Mouse (Mus musculus): ENCODE measurements at regions not wholly inside any gene's neighbourhood (a gene's known extent, or its start where the extent isn't known, plus 50 kb on each side); places are given as distances from the start of the nearest gene placed in this dataset.
"Not testable (repeated sequence)": the region's sequence is repeated elsewhere in the genome, so short reads cannot be mapped to it uniquely, and the experiment has no call there.

DNA sequence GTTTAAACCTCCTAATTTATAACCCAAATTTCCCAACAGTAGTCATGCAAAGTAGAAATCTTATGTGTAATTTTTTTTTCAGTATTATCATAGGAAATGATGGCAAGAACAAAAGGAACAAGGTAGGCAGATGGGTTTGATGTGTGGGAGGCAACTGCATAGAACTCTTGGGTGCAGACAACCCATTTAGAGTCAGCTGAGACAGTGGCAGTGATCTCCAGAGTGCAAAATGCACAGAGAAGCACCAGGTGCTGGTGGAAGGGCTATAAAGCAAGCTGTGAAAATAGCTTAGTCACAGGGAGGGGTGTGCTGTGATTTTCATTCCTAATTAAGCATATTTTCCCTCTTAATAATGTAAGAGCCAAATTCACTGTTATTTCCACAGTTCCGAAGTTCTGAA lies 130.5 kb downstream of the Car2 start:
- peak; percentile 21 to 34 for DNase-seq (ENCODE audit: low spot score in 2 of 2)

DNA sequence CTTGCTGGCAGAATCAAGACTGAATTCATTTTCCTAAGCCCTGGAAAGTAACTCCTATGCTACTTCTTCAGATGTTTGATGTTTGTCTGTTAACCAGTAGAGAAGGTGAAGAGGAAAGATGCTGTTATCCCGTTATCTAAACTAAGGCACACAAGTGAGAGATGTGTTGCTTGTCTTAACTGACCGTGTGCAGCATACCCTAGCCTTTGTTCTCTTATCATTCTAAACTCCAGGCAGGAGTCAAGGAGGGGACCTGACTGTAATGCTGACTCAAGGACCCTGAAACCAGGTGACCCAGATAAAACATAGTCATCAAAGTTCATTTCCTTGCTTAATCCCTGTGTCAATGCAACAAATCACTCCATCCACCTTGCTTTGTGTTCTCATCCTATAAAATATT lies 136.7 kb downstream of the Car2 start:
- no peak for DNase-seq (ENCODE audit: low spot score in 2 of 2)

DNA sequence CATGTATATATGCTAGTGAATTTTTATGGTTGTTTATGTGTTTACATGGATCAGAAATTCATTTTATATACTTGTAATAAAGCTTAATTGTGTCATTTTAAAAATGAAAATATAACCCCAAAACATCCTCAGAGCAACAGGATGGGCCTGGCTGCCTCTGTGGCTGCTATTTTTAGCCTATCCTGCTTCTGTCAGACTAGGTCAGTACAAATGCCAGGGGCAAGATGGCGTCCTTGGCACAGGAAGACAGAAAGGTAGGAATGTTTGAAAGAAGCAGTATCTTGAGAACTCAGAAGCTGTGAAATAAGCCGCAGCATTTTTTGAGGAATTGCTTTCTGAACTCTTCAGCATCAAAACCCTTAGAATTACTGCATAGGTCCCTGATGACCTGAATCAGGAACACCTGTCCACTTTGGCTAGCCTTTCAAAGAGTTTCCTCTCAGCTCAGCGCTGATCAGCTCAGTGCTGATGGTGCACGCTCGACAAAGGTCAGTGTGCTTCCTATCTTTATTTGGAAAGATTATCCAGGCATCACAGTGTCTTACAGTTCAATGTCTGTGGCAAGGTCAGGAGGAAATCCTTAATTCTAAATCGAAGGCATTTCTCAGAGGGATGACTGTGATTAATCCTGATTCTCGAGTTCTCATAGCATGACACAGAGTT lies 154.9 kb downstream of the Car2 start:
- DNase-seq (ENCODE audit: low spot score in 2 of 2) = no peak

DNA sequence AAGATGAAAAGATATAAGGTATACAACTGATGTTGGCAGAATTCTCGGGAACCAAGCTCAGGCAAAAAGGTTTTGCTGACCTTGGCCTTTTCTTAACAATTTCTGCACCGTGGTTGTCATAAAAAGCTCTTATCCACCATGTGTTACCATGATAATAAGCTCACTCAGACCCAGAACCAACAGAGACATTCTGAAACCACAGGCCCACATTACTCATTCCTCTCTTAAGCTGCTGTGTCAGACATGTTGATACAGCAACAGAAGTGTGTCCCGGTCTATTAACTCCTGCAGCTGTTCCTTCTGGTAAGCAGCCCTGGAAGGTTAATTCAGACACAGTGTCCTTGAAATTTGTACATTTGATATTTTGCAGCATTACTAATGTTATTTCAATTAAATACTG lies 167.9 kb downstream of the Car2 start:
- DNase-seq (ENCODE audit: low spot score in 2 of 2) = no peak

DNA sequence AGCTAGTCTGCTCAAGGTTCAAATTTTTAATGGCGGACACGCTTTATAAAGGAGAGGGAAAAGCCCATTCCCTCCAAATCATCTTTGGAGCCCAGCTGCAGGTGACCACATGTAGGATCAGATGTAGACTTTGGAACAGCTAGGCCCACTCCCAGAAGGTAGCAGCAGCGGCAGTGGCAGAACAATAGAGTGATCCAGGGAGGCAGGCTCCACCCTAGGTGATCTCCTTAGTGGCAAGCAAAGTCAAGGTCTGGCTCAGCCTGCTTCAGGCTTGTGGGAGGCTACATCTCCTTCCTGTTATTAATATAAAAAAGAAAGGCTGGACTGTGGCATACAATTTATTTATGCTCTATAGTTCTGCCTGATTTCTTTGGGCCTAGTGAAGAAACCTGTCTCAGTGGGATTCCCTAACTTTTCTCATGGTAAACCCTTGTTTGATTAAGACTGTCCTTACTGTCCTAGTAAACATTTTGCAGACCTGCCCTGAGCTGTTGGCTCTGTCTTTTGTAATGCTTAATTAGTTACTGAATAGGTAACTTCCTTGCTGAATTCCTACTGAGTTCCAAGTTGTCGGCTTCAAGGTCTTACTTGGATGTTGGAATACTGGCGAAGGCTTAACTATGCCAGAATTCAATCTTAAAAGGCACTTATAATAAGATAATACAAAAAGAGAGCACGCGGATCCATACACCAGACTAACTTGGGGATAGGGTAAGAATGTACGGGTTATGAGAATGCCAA lies 169.6 kb downstream of the Car2 start:
- DNase-seq (ENCODE audit: low spot score in 2 of 2) = not testable (repeated sequence)

DNA sequence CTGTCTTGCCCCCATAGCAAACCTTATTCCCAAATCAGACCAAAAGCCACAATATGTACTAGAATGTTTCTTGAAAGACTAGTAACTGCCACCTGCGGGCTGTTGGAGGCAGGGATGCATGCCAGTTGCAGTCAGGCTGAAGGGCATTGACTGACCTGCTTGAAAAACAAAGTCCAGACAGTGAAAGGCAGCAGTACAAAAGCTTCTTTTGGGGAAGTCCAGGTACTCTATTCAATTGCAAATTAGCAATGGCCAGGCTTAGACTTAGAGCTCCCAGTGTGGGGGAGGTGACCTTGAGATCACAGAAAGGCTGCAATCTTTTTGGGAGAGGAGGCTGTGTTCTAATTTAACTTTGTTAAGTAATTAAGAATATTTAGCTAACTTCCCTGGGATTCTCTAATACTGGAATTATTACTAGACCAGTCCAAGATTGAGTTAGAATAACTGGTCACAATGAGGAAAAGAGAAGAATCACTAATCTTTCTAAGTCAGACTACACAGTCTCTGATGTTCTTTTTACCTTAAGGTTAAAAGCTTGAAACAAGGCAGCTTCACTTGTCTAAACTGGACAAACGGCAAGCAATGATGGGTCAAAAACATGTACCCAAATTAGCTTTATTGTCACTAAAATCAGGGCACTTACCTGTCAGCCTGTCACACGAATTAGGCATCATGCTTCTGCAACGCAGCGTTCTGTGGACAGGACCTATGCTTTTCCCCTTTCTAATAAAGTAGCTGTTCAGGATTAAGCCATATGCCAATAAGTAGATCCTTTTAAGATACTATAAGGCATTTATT lies 170.9 kb downstream of the Car2 start:
- DNase-seq (ENCODE audit: low spot score in 2 of 2) = not testable (repeated sequence)

DNA sequence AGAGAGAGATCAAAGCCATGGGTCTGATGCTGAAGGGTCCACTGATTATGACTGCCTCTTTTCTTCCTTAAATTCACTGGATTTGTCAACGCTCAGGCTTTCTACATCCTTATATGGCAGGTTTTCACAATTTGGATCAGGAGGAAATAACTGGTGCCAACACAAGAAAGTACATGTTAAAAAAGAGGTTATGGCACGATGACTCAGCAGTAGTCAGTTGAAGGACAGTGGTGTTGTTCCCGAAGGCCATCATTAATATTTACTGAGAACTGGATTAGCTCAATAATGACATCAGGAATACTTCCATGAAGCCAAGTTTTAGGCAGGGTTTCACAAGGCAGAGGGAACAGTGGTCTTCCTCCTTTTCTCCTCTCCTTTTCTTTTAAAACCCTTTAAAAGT lies 179.6 kb downstream of the Car2 start:
- DNase-seq (ENCODE audit: low spot score in 2 of 2) = no peak

DNA sequence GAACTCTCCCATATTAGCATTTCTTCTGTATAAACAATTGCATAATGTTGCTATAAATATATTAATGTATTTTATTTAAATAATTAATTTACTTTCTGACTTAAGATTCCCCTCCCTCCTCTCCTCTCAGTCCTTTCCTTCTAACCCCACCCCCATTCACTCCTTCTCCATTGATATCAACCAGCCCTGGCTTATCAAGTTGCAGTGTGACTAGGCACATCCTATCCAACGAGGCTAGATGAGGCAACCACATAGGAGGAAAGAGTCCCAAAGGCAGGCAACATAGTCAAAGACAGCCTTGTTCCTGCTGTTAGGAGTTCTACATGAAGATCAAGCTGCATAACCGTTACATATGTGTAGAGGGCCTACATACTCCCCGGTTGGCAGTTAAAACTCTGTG lies 182.2 kb downstream of the Car2 start:
- no peak for DNase-seq (ENCODE audit: low spot score in 2 of 2)

DNA sequence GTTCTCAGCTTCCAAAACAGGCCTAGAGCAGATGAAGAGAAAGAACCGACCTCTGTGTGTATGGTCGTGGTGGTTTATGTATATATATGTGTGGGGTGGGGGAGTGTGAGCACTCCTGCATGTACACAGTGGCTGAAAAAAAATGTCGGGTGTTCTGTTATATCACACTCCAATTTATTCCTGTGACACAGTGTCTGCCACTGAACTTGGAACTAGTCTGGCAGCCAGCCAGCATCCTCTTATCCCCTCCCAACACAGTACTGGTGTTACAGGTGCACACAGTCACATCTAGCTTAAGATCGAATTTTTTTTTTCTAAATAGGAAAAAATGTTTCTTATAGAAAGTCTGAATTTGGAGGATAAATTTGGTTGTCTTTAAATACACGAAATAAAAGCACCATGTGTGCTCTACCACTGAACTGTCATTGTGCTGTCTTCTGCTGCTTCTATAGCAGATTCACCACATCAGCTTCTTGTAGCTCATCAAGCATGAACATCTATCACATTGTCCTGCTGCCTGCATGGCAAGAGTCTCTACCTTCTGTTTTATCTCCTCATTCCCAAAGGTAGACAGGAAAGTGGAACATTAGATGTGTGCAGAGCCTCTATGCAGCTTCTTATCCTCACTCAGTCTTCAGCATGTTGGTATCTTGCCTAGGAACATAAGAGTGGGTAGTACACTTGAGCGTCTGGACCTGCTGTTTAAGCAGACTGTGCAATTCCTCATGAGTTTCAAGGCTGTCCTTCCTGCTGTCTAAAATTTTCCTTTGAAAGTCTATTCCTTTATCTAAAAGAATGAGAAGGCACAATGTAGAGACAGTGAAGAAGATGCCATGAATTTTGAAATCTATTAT lies 185.2 kb downstream of the Car2 start:
- DNase-seq (ENCODE audit: low spot score in 2 of 2) = peak in 1 of 2 experiments; percentile 6

DNA sequence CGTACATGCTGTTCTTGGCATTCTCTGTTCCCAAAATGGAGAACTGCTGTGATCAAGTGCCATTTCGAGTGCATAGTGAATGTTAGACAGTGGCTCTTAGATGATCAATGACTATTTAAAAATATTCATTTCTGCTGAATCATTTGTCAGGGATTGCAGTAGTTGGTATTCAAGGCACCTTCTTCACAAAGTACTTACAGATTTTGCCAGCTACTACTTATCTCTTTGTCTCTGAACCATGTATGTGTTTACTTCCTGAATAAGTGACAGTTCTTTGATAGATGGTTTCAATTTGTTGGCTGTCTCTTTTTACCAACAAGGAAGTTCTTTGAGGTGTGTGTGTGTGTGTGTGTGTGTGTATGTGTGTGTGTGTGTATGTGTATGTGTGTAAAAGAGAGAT lies 187.3 kb downstream of the Car2 start:
- no peak for DNase-seq (ENCODE audit: low spot score in 2 of 2)

DNA sequence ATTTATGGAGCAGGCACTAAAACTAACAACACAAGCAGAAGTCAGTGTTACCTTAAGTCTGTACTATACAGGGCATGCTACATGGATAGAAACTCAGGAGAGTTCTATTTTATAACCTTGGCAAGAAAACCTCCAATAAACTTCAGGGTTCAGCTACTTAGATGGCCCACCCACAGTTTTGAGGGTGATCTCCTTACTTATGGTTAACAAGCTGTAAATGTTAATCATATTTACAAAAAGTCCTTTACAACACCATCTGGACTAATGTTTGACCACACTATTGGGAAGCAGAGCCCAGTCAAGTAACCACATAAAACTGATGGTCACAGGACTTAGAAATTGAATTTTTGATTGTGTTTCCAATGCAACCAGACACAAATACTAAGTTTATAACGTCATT lies 187.8 kb downstream of the Car2 start:
- no peak for DNase-seq (ENCODE audit: low spot score in 2 of 2)

DNA sequence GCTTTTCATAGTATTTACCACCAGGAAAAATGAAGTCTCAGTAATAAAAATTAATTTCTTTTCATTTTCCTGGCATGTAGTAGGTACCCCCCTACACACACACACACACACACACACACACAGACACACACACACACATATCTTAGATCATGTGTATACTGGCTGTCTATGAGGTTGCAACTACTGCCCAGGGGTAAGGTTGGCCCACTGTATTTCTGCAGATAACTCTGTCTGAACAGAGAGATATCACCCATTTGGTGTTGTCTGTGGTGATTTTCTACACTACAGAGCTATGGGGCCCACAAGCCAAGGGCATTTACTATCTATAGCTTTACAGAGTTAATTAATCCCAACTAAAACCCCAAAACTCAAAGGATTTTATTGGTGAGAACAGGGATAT lies 188.9 kb downstream of the Car2 start:
- DNase-seq (ENCODE audit: low spot score in 2 of 2) = no peak

DNA sequence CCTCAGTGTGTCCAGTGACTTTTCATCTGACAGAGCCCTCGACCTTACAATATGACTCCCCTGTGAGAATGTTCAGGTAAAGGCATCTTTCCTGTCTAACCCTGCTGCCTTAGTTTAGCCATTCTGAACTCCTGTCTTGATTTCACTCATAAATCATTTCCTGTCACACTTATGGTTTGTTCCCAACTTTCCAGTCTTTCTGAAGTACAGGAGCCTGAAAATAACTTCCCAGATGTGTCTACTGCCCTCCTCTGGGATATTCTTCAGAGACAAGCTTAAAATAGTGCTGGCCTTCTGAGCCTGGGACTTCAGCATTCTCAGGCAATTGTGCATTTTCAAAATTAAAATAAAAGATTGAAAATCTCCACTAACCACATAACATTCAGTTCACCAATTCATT lies 204.1 kb downstream of the Car2 start:
- DNase-seq (ENCODE audit: low spot score in 2 of 2) = no peak

DNA sequence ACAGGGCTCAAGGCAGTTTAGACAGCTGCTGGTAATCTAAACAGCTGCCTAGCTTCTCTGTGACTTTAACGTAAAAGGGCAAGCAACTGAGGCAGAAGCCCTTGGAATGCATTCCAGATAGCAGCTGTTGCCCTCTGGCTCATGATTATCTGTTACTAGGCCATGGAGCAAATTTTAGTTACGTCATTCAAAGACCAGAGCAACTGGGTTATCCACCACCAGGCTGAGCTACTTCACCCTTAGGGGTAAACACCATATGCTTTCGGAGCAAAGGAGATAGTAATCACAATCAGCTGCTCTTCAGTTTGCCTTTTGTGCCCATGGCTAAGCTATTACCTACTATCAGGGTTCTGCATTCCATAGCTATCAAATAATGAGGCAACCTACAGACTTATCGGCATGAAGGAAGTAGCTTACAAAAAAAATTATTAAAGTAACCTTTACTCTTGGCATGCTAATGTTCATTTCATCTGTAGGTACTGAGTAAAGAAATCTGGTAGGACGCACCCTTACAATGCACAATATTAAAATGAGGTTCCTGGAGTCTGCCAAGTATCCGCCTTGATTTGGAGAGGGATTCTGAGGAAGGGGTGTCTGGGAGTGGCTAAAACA lies 212.2 kb downstream of the Car2 start:
- DNase-seq (ENCODE audit: low spot score in 2 of 2) = no peak

DNA sequence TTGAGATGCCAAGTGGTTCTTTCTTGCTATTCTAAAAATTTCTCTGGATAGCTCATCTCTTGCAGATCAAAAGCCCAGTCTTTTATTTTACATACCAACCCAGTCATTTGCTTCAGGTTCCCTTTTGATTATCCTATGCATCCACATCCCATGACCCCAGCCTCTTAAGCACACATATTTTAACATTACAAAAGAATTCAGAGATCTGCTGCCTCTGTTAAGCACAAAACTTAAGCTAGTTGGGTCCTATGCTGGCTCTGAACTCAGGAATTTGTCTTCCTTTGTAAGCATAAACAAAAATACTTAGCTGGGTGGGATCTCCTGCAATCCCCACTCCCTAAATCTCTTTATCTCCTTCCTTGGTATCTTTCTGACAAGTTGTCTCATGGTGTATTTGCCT lies 212.9 kb downstream of the Car2 start:
- no peak for DNase-seq (ENCODE audit: low spot score in 2 of 2)

DNA sequence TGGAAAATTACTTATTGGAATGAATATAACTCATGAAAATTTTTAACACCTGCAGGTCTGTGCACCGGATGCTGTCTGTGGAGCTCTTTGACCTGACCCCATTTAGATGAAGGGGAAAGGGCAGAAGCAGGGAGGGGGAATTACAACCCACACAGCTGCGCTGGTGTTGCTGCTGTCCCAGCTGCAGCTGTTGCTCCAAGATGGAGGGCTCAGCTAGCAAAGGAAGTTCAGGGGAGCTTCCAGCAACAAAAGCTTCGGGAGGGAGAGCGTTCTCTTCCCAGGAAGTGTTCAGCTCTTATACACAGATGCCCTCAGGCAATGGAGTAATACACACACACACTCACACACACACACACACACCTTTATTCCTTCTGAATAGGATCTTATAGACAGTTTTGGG lies 219.6 kb downstream of the Car2 start:
- no peak for DNase-seq (ENCODE audit: low spot score in 2 of 2)

DNA sequence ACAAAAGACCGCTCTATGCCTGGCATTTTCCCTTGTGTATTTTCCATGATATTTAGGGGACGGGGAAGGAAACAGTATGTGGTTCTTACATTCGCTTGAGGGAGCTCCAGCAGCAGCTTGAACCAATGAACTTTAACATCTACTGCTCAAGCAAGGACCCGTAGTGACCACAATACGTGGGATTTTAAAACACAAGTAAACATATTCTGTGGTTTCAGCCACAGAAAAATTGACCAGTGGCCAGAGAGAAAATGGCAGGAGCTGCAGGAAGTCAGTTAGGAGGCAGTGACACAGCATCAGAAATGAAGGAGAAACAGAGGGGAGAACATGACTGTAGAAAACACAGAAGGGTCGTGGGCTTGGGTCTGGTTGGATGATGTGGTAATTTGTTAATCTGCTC lies 220.2 kb downstream of the Car2 start:
- DNase-seq (ENCODE audit: low spot score in 2 of 2) = no peak

DNA sequence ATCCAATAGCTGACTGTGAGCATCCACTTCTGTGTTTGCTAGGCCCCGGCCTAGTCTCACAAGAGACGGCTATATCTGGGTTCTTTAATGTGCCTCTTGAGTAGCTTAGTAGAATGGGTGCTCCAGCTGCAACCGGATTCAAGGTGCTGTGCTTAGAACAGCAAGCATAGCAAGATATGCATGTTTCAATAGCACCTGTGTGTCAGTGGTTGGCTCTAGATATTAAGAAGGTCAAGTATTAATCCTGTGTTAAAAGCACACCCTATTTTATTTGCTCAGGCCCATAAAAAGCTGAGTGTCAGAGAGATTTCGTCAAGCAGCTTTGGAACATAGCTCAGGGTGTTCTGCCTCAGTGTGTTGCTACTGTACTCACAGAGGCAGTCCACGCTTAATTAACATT lies 221.2 kb downstream of the Car2 start:
- DNase-seq (ENCODE audit: low spot score in 2 of 2) = no peak

DNA sequence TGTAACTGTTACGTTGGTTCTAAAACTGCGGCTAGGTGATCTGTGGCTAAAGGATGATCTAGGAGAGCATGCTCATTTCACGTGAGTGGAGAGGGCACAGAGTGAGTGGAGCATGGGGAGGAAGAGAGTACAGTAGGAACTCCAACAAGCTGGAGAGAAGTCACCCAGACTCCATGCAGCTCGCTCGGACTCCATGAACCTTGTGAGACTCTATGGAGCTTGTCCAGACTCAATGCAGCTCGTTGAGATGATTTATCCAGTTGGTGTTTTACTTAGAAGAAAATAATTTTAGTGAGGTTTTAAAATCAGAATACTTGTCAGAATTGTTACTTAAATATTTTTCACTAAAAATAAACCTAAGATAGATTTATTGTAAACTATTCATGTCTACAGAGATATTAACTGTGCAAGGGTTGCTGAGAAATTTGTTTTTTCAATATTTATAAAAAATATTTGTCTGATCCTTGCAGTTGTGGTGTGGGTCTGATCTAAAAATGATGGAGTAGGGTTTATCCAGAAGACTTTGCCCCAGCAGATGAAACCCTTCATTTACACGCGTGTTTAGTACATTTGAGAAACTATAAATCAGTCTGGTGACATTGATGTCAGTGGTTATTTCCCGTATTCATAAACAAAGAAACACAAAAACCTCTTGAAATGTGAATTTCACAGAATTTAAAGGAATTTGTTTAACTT lies 222.3 kb downstream of the Car2 start:
- DNase-seq (ENCODE audit: low spot score in 2 of 2) = no peak

DNA sequence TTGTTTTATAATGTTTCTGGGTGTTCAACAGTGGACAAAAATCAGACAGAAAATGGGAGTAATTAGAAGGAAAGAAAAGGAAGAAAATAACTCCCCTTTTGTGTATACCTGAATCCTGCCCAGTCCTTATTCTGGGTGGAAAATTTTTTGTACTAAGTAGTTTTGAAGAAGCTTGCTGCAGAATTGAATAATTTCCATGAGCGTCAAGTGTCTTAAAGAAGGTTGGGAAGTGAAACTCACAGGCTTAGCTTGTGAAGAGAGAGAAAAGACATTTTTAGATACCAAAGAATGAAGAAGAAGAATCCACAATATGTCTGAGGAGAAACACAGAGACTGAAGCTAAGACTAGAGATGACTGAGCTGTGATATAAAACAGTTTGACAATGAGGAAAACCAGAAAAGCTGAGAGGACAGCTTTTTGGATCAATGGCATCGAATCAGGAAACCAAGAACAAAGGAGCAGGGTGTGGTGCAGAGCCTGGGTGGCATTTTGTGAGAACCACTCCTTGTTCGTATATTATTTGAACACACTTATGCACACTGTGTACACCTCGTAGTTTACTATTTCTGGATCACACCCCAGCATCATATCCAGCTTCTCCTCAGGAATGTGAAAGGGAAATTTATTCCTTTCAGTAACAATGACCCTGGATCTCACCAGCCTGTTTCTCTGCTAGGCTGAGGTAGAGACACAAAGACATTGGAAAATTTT lies 221.9 kb downstream of the Gm9733 start:
- DNase-seq (ENCODE audit: low spot score in 2 of 2) = no peak
